Mouse (Mus musculus): Measurements from ENCODE around the gene Frmd8.

Gene Frmd8

DNA sequence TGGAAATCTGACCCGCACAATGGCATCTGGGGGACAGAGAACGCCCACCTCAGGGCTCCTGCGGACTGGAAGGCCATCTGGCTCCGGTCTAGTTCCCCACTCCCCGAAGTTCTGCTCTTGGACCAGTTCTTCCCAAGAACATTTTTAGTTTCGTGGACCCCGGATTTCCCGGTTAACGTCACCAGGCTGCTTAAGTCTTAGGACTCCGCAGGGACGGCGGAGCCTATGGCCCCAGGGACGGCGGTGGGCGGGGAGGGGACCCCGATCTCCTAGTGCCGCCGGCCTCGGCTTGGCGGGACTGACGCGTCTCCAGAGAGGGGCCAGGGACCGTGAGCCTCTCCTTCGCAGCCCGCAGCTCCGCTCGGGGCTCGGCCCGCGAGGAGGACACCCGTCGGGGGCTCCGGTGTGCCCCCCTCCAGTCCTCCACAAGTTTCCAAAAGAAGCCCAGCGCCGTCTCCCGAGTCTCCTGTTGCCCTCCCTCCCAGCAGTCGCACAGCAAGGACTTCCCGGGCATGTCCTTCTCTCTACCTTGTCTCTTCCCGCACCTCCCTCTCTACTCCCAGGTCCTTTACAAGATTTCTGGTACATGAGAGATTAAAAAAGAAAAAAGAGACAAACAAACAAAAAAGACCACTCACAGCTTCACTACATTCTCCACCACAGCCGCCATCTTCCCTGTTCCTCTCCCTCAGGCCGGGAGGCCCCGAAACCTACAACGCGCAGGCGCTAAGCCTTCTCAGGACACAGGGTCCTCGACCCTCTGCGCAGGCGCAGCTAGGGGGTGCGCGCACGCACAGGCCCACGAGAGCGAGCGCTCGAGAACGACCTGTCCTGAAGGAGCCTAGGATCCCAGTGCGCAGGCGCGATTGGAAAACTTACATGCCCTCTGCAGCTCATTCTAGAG lies 37.3 kb upstream of the Frmd8 start:
- TF ChIP-seq NANOG (IDR thresholded peaks at IDR 0.05; ENCODE audit: borderline replicate concordance, low read length): no peak
- peaks cover 59% of the 10 kb centered on the region for H3K4me1 ChIP-seq (replicated peaks; ENCODE audit: low read depth, low read length)
- H3K9me3 ChIP-seq (ENCODE audit: low read length): no peaks in the 10 kb centered on the region
- no peaks in the 10 kb centered on the region for H3K27me3 ChIP-seq (ENCODE audit: insufficient read depth, low read length)
- H3K4me3 ChIP-seq (replicated peaks; ENCODE audit: low read length): peak overlapping the region; percentile 99
- H3K36me3 ChIP-seq (ENCODE audit: insufficient read depth, low read length): peaks cover 43% of the 10 kb centered on the region

DNA sequence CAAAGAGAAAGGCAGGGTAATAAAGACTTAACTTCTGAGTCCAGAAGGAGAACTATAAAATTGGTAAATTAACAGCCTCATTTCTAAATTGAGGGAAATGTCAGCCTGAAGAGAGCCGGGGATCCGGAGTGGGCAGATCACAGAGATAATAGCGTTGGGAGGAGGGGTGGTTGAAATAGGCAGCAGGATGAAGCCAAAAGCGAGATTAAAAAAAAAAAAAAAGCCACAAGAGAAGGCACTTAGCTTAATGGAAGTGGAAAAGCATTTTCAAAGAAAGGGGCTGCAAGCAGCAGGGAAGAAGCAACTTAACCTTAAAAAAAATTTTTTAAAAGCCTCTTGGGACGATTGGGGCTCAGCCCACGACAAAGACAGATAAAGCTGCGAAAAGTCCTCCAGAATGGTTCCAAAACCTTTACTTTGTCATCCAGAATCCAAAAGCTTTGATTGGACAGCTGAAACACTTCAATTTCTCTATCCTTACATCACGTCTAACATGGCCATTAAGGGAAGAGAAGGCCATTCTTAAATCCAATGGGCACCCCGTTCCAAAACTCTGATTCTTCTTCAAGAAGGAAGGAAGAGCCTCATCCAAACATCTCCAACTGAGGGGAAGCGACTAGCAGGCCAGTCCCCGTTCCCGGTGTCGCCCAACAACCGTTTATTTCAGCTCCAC lies 36.5 kb upstream of the Frmd8 start:
- TF ChIP-seq NANOG (IDR thresholded peaks at IDR 0.05; ENCODE audit: borderline replicate concordance, low read length) (no peak), CTCF (conservative IDR thresholded peaks at IDR 0.05; ENCODE audit: low read length) (no peak), POU5F1 (IDR thresholded peaks at IDR 0.05; ENCODE audit: borderline replicate concordance, low read length) (no peak)
- H3K36me3 ChIP-seq (ENCODE audit: insufficient read depth, low read length): peaks cover 45% of the 10 kb centered on the region
- H3K27me3 ChIP-seq (ENCODE audit: insufficient read depth, low read length): no peaks in the 10 kb centered on the region
- H3K4me3 ChIP-seq (replicated peaks; ENCODE audit: low read length): peak overlapping the region; percentile 99
- H3K9me3 ChIP-seq (ENCODE audit: low read length): no peaks in the 10 kb centered on the region
- peaks cover 54% of the 10 kb centered on the region for H3K4me1 ChIP-seq (replicated peaks; ENCODE audit: low read depth, low read length)

DNA sequence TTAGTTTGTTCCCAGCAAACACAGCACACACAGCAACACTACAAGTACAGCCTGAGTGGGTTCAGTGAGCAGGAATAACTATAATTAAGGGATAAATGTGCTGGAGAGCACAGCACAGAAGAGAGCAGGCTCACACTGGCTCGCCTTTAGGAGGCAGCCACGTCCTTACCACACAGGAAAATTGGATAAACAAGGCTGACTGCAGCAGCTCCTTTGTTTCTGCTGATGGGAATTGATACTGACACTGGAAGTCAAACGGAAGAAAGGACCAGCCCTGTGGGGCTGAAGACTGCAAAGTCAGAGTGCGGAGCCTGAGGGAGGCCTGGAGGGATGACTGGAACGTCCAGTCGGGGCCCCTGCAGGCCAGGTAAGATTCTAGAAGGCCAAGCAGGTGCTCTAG lies 35.1 kb upstream of the Frmd8 start:
- Histone ChIP-seq H3K36me3 (ENCODE audit: insufficient read depth, low read length) (peaks cover 52% of the 10 kb centered on the region), H3K4me1 (replicated peaks; ENCODE audit: low read depth, low read length) (peaks cover 47% of the 10 kb centered on the region), H3K9me3 (ENCODE audit: low read length) (no peaks in the 10 kb centered on the region), H3K27me3 (ENCODE audit: insufficient read depth, low read length) (no peaks in the 10 kb centered on the region), H3K4me3 (replicated peaks; ENCODE audit: low read length) (no peak overlapping the region)
- TF ChIP-seq POU5F1 (IDR thresholded peaks at IDR 0.05; ENCODE audit: borderline replicate concordance, low read length) (no peak), NANOG (IDR thresholded peaks at IDR 0.05; ENCODE audit: borderline replicate concordance, low read length) (no peak), CTCF (conservative IDR thresholded peaks at IDR 0.05; ENCODE audit: low read length) (no peak)

DNA sequence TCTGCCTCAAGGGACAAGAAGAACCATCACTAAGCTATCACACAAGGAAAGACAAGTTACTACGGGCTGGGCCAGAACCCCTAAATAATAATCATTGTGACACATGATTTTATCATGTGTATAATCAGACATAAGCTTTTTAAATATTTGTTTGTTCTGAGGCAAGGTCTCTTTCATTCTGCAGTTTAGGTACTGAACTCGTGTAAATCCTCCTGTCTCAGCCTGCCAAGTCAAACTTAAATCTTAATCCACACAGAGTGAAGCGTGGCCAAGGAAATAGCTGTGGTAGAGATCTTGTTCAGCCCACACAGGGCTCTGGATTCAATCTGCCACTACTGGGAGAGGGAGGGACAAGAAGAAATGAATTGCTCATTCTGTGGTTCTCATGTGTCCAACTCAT lies 32.2 kb upstream of the Frmd8 start:
- Histone ChIP-seq H3K4me1 (replicated peaks; ENCODE audit: low read depth, low read length) (peaks cover 44% of the 10 kb centered on the region), H3K9me3 (ENCODE audit: low read length) (no peaks in the 10 kb centered on the region), H3K27me3 (ENCODE audit: insufficient read depth, low read length) (no peaks in the 10 kb centered on the region), H3K36me3 (ENCODE audit: insufficient read depth, low read length) (peaks cover 70% of the 10 kb centered on the region), H3K4me3 (replicated peaks; ENCODE audit: low read length) (no peak overlapping the region)
- no peak for TF ChIP-seq NANOG (IDR thresholded peaks at IDR 0.05; ENCODE audit: borderline replicate concordance, low read length)
- no peak for TF ChIP-seq CTCF (conservative IDR thresholded peaks at IDR 0.05; ENCODE audit: low read length)
- no peak for TF ChIP-seq POU5F1 (IDR thresholded peaks at IDR 0.05; ENCODE audit: borderline replicate concordance, low read length)

DNA sequence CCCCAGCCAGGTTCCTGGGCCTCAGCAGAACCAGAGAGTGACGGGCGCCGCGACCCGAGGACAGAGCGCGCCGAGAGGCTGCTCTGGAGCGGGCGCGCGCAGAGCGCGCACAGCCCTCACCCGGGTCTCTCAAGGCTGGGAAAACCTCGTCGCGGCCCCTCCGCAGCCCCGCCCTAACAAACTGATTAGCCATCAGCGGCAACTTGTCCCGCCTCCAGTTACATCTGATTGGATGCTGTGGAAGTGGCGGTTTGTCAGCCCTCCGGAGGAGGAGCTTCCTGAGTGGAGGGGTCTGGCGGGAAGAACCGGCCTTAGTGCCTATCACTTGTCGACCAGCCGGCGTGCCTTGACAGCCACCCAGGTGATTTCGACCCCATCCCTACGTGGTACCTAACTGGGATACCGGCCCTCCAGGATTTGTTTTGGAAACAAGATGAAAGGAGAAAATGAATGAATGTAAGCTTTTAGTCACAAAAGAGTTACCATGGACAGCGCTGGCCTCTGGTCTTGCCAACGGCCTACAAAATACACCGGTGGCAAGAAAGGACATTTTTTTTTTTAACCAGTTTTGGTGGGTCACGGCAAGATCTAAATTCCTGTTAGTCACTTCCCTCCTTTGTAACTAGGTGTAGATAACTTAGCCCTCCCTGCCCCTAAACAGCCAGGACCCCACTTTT lies 19.1 kb upstream of the Frmd8 start, which contains the start of gene Tigd3:
TSS of gene Tigd3 (minus strand) at position 148 of the 677 bp plus-strand sequence.
- H3K4me1 ChIP-seq (replicated peaks; ENCODE audit: low read depth, low read length): peaks cover 28% of the 10 kb centered on the region
- H3K4me3 ChIP-seq (replicated peaks; ENCODE audit: low read length): peak within 1 kb of the TSS; percentile 77
- H3K9me3 ChIP-seq (ENCODE audit: low read length): no peaks in the 10 kb centered on the region
- peaks cover 13% of the 10 kb centered on the region for H3K27me3 ChIP-seq (ENCODE audit: insufficient read depth, low read length)
- no peak for TF ChIP-seq NANOG (IDR thresholded peaks at IDR 0.05; ENCODE audit: borderline replicate concordance, low read length)
- no peak for TF ChIP-seq CTCF (conservative IDR thresholded peaks at IDR 0.05; ENCODE audit: low read length)
- no peak for TF ChIP-seq POU5F1 (IDR thresholded peaks at IDR 0.05; ENCODE audit: borderline replicate concordance, low read length)
- H3K36me3 ChIP-seq (ENCODE audit: insufficient read depth, low read length): peaks cover 45% of the 10 kb centered on the region

DNA sequence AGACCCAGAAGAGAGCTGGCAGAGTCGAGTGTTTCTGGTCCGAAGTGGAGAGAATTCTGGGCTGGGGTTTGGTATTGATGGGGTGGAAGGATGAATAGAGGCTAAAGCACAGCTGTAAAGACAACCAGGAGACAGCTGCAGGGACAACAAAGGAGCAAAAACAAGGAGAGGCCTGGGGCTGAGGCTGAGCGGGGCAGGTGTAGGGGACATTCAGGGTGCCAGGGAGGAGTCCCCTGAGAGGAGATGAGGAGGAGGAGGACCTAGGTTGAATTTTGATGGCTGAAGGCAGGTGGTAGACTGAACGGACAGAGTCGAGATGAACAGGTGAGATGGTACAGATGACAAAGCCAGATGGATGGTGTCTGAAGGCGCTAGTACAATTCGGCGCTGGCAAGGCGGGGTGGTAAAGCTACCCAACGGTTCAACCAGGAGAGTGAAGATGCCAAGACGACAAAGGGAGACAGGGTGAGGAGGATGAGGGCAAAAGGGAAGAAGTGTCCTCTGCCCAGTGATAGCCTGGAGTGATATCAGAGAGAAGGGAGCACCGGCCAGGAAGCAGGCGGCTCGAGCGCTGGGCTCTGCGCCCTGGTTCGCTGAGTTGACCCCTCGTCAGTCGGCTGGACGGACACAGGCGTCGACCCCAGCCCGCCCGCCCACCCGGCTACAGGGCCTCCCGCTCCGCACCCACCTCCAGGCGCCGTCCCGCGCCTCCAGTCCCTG lies 18.4 kb upstream of the Frmd8 start:
- Histone ChIP-seq H3K36me3 (ENCODE audit: insufficient read depth, low read length) (peaks cover 40% of the 10 kb centered on the region), H3K27me3 (ENCODE audit: insufficient read depth, low read length) (peaks cover 13% of the 10 kb centered on the region), H3K4me1 (replicated peaks; ENCODE audit: low read depth, low read length) (peaks cover 28% of the 10 kb centered on the region), H3K4me3 (replicated peaks; ENCODE audit: low read length) (peak overlapping the region; percentile 77), H3K9me3 (ENCODE audit: low read length) (no peaks in the 10 kb centered on the region)
- TF ChIP-seq CTCF (conservative IDR thresholded peaks at IDR 0.05; ENCODE audit: low read length): no peak
- no peak for TF ChIP-seq POU5F1 (IDR thresholded peaks at IDR 0.05; ENCODE audit: borderline replicate concordance, low read length)
- no peak for TF ChIP-seq NANOG (IDR thresholded peaks at IDR 0.05; ENCODE audit: borderline replicate concordance, low read length)

DNA sequence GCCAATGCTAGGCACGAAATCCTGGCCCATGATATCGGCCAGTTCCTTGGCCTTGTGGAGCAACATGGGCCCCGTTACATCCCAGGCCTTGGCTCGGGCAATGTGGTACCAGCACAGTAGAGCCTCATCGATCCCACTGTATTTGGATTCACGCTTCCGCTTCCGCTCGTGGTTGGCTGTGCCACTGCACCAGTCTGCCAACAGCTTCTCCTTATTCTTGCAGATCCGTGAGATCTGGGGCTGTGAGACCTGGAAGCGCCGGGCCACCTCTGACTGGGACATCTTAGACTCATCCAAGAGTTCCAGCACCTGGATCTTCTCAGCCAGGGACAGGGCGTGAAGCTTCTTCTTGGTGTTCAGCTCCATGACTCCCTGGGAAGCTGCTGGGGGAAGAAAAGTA lies 17.7 kb upstream of the Frmd8 start:
- H3K36me3 ChIP-seq (ENCODE audit: insufficient read depth, low read length): peaks cover 33% of the 10 kb centered on the region
- peaks cover 13% of the 10 kb centered on the region for H3K27me3 ChIP-seq (ENCODE audit: insufficient read depth, low read length)
- TF ChIP-seq CTCF (conservative IDR thresholded peaks at IDR 0.05; ENCODE audit: low read length) (no peak), NANOG (IDR thresholded peaks at IDR 0.05; ENCODE audit: borderline replicate concordance, low read length) (no peak), POU5F1 (IDR thresholded peaks at IDR 0.05; ENCODE audit: borderline replicate concordance, low read length) (no peak)
- H3K4me3 ChIP-seq (replicated peaks; ENCODE audit: low read length): peak overlapping the region; percentile 77
- no peaks in the 10 kb centered on the region for H3K9me3 ChIP-seq (ENCODE audit: low read length)
- H3K4me1 ChIP-seq (replicated peaks; ENCODE audit: low read depth, low read length): peaks cover 28% of the 10 kb centered on the region
